Mouse (Mus musculus): ENCODE results near the gene Arid2.

DNA sequence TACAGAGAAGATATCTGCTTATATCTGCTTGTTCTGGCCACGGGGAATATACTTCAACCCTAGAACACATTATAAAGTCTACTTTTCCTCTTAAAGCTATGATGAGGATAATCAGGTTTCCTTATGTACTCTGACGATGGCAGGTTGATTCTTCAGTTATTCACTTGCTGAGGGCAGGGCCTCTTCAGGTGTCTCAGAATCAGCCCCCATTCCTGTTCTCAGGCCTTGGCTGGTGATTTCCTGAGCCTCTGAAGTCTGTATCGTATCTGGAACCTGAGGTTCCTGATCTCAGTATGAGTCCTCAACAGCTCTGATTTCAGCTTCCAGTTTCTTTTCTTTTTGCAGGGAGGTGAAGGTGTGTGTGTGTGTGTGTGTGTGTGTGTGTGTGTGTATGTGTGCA is 22.7 kb upstream of the Arid2 start:
- no peak for TF ChIP-seq CTCF (IDR thresholded peaks at IDR 0.05; ENCODE audit: low read depth)
- no peak for TF ChIP-seq EP300 (optimal IDR thresholded peaks at IDR 0.05)

Data from stomach, postnatal 0 days (tissue).